Comparison of ENCODE assay signal across 8 mouse cellular contexts in genomic region chr1:183296877-183297383, GRCm38 (mm10). TPM values are rescaled to one million over a fixed set of nuclear protein-coding genes. Genes with fewer than 3 reads are reported as not detected.
DNase-seq lines count a peak whose midpoint lies in the region; ATAC-seq lines count a peak whose summit lies in the region.

Gene Brox (minus strand): TSS chr1:183297269.

- DNase-seq in adrenal gland, adult (ENCODE audit: inconsistent age in 2 of 2, low spot score in 1 of 2): peak; percentile 96 to 99
- peak; percentile 94 for DNase-seq in embryo, embryonic 10.5 days (ENCODE audit: low spot score)
- DNase-seq in gastrocnemius, postnatal 14 days: peak; percentile 97
- DNase-seq in left cerebral cortex, postnatal 10 days (ENCODE audit: extremely low spot score in 1 of 2, low spot score in 2 of 2): peak; percentile 88 to 96
- DNase-seq in right cerebral cortex, postnatal 25 days: peak; percentile 94
- DNase-seq in urinary bladder, postnatal 4 days (ENCODE audit: low spot score in 2 of 2): peak; percentile 93 to 96

- intact Hi-C loops in gastrocnemius, postnatal 14 days (cut with DNase I; ENCODE audit: low total_unique reads): no loop called here
- intact Hi-C loops in left cerebral cortex, postnatal 10 days (cut with DNase I): no loop called here

- peak; percentile 73 for ATAC-seq in inflammation-experienced regulatory T-cells, adult 6 months
- peak; percentile 73 for ATAC-seq in megakaryocyte-erythroid progenitor cell, adult 5-6 weeks (replicated peaks; ENCODE audit: low FRiP score, low TSS enrichment, poor library complexity, severe bottlenecking)

RNA-seq across cellular contexts. Expression of gene Brox, which starts in this region (rescaled TPM):
- total RNA-seq in gastrocnemius, postnatal 14 days (2021): 10 to 100 TPM; 17.7 to 19.5 TPM
- 10 to 100 TPM; 37.5 to 49.5 (median 40.4) TPM for polyA plus RNA-seq in inflammation-experienced regulatory T-cells, adult 6 months (2017; shearing (Covaris generic))
- total RNA-seq in left cerebral cortex, postnatal 10 days (2021): 10 to 100 TPM; 62.3 to 64.8 TPM
- 26.4 and 37.9 TPM in 2 replicates for total RNA-seq in megakaryocyte-erythroid progenitor cell, adult 5-6 weeks (2014; fragmentation: Nextera tagmentation)
- 35.6 and 40.7 TPM in 2 replicates for total RNA-seq in megakaryocyte-erythroid progenitor cell, adult 5-6 weeks (2017)

Comparison
In these comparisons a context has a peak if more than half of its experiments do, and no peak if none do; other contexts are left out.
1. Peak in every context shown above with its lines: DNase-seq and ATAC-seq.